Mouse (Mus musculus) heart, postnatal 0 days (tissue): ENCODE data around the gene 4930430F08Rik.

Experiments used
- CTCF ChIP-seq: IDR thresholded peaks from 2 replicates; pipeline ENCODE4 v1.5.1; 2016; ENCODE audit warnings: antibody characterized with exemption, control low read depth, low read depth
- EP300 ChIP-seq: IDR thresholded peaks from 2 replicates; pipeline ENCODE4 v1.6.1; 2016; ENCODE audit warnings: antibody characterized with exemption, low read depth

DNA sequence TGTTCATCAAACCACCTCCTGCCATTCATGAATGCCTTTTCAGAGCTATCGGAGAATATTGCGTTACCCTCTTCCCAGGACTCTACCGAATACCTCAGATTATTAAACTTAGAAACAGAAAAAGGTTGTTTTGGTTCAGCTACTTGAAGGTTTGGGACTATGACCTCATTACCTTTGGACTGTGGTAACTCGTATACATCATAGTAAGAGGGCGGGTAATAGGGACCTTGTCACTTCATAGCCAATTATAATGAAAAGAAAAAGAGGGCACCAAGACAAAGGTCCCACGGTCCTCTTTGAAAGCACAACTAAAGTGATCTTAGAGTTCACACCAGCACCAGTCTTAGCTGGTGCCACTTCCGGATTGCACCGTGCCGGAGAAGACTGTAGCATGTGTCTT is 67.9 kb downstream of the 4930430F08Rik start:
- TF ChIP-seq CTCF (no peak), EP300 (no peak)
